Mouse (Mus musculus) MEL (cell line): ENCODE measurements at regions not wholly inside any gene's neighbourhood (a gene's known extent, or its start where the extent isn't known, plus 50 kb on each side); places are given as distances from the start of the nearest gene placed in this dataset.
"Not testable (repeated sequence)": the region's sequence is repeated elsewhere in the genome, so short reads cannot be mapped to it uniquely, and the experiment has no call there.

ENCODE experiments used
- DNase-seq: peaks from one replicate; pipeline ENCODE4 v3.0.0; 2011; ENCODE audit warnings: low read depth, low spot score
- H3K27ac ChIP-seq: 2 replicates; pipeline ENCODE4 v1.5.1; 2012; ENCODE audit warnings: low read depth, mild to moderate bottlenecking, control low read depth, low read length, moderate library complexity; ENCODE audit not compliant: control insufficient read depth
- H3K27me3 ChIP-seq, 2 experiments: fragments of 150-350 bp in 1 of 2; sonication (generic) in 1 of 2; 2 replicates each; pipeline ENCODE4 v1.6.1; 2012; ENCODE audit warnings: low read length in 2 of 2, mild to moderate bottlenecking in 2 of 2, improper control_type of control experiment in 1 of 2, moderate library complexity in 1 of 2; ENCODE audit not compliant: insufficient read depth in 2 of 2, control insufficient read depth in 1 of 2
- H3K36me3 ChIP-seq, 2 experiments: 2 replicates each; pipeline ENCODE4 v1.6.1; 2012 to 2014; ENCODE audit warnings: low read length in 2 of 2, improper control_type of control experiment in 1 of 2, inconsistent platforms in 1 of 2, mild to moderate bottlenecking in 1 of 2; ENCODE audit not compliant: insufficient read depth in 2 of 2, control insufficient read depth in 1 of 2
- H3K4me1 ChIP-seq, 2 experiments: fragments of 150-350 bp in 1 of 2; sonication (generic) in 1 of 2; 2 replicates each; pipeline ENCODE4 v1.6.1; 2012; ENCODE audit warnings: low read length in 2 of 2, improper control_type of control experiment in 1 of 2, mild to moderate bottlenecking in 1 of 2; ENCODE audit not compliant: insufficient read depth in 2 of 2, control insufficient read depth in 1 of 2
- H3K4me3 ChIP-seq, 2 experiments: fragments of 150-350 bp in 1 of 2; sonication (generic) in 1 of 2; 2 replicates each; pipeline ENCODE4 v1.5.1; 2012; ENCODE audit warnings: low read depth in 2 of 2, low read length in 2 of 2, mild to moderate bottlenecking in 2 of 2, moderate library complexity in 2 of 2, control low read depth in 1 of 2, improper control_type of control experiment in 1 of 2; ENCODE audit not compliant: control insufficient read depth in 1 of 2, insufficient read depth in 1 of 2
- H3K79me2 ChIP-seq: 2 replicates; pipeline ENCODE4 v1.6.1; 2012; ENCODE audit warnings: mild to moderate bottlenecking, low read length, moderate library complexity; ENCODE audit not compliant: control insufficient read depth, poor library complexity, insufficient read depth
- H3K9ac ChIP-seq: 2 replicates; pipeline ENCODE4 v1.6.1; 2012; ENCODE audit warnings: low read depth, mild to moderate bottlenecking, control low read depth, low read length, moderate library complexity; ENCODE audit not compliant: control insufficient read depth, poor library complexity, severe bottlenecking
- H3K9me3 ChIP-seq: fragments of 150-350 bp; sonication (generic); replicated peaks from 2 replicates; pipeline ENCODE4 v1.6.1; 2012; ENCODE audit warnings: mild to moderate bottlenecking, low read length, improper control_type of control experiment, moderate library complexity; ENCODE audit not compliant: insufficient read depth
- CHD1 ChIP-seq: IDR thresholded peaks from 2 replicates; pipeline ENCODE4 v1.6.1; 2012; ENCODE audit warnings: low read depth, mild to moderate bottlenecking, inconsistent platforms, low read length, improper control_type of control experiment
- CHD2 ChIP-seq: IDR thresholded peaks from 2 replicates; pipeline ENCODE4 v1.6.1; 2011; ENCODE audit warnings: low read length, improper control_type of control experiment
- CTCF ChIP-seq, 3 experiments: IDR thresholded peaks in 2 of 3; conservative IDR thresholded peaks in 1 of 3; 2 replicates each; pipeline ENCODE4 v1.5.1; 2011 to 2012; ENCODE audit warnings: low read length in 3 of 3, low read depth in 2 of 3, mild to moderate bottlenecking in 2 of 3, improper control_type of control experiment in 1 of 3, inconsistent platforms in 1 of 3, mixed read lengths in 1 of 3, moderate library complexity in 1 of 3; ENCODE audit not compliant: control insufficient read depth in 1 of 3, insufficient read depth in 1 of 3, poor library complexity in 1 of 3, severe bottlenecking in 1 of 3
- EP300 ChIP-seq, 2 experiments: IDR thresholded peaks; 2 replicates each; pipeline ENCODE4 v1.6.1; 2011; ENCODE audit warnings: improper control_type of control experiment in 2 of 2, low read length in 2 of 2, low read depth in 1 of 2, mild to moderate bottlenecking in 1 of 2
- ETS1 ChIP-seq: IDR thresholded peaks from 2 replicates; pipeline ENCODE4 v1.6.1; 2012; ENCODE audit warnings: low read depth, mild to moderate bottlenecking, inconsistent platforms, low read length, improper control_type of control experiment, moderate library complexity
- GATA1 ChIP-seq: IDR thresholded peaks from 2 replicates; pipeline ENCODE4 v1.6.1; 2011; ENCODE audit warnings: low read depth, low read length, improper control_type of control experiment
- JUND ChIP-seq: IDR thresholded peaks from 2 replicates; pipeline ENCODE4 v1.6.1; 2011; ENCODE audit warnings: low read depth, mild to moderate bottlenecking, improper control_type of control experiment, low read length
- MAFK ChIP-seq: IDR thresholded peaks from 2 replicates; pipeline ENCODE4 v1.6.1; 2011; ENCODE audit warnings: low read depth, mild to moderate bottlenecking, low read length, improper control_type of control experiment, borderline replicate concordance
- MAX ChIP-seq: IDR thresholded peaks from 2 replicates; pipeline ENCODE4 v1.6.1; 2011; ENCODE audit warnings: low read length, improper control_type of control experiment
- MAZ ChIP-seq: IDR thresholded peaks from 2 replicates; pipeline ENCODE4 v1.6.1; 2012; ENCODE audit warnings: low read depth, mild to moderate bottlenecking, inconsistent platforms, low read length, improper control_type of control experiment
- MXI1 ChIP-seq: IDR thresholded peaks from 2 replicates; pipeline ENCODE4 v1.6.1; 2011; ENCODE audit warnings: mild to moderate bottlenecking, low read depth, low read length, improper control_type of control experiment
- MYB ChIP-seq: IDR thresholded peaks from 2 replicates; pipeline ENCODE4 v1.6.1; 2011; ENCODE audit warnings: mild to moderate bottlenecking, low read depth, low read length, improper control_type of control experiment
- MYC ChIP-seq: IDR thresholded peaks from 2 replicates; pipeline ENCODE4 v1.6.1; 2011; ENCODE audit warnings: low read depth, mild to moderate bottlenecking, low read length, improper control_type of control experiment, moderate library complexity
- NRF1 ChIP-seq: IDR thresholded peaks from 2 replicates; pipeline ENCODE4 v1.6.1; 2014; ENCODE audit warnings: low read depth, mild to moderate bottlenecking, inconsistent platforms, low read length, improper control_type of control experiment, moderate library complexity; ENCODE audit not compliant: poor library complexity, insufficient read depth, severe bottlenecking
- RCOR1 ChIP-seq: IDR thresholded peaks from 2 replicates; pipeline ENCODE4 v1.6.1; 2012; ENCODE audit warnings: low read depth, mild to moderate bottlenecking, inconsistent platforms, low read length, improper control_type of control experiment
- SIN3A ChIP-seq: IDR thresholded peaks from 2 replicates; pipeline ENCODE4 v1.6.1; 2012; ENCODE audit warnings: low read length, improper control_type of control experiment, inconsistent platforms
- UBTF ChIP-seq: IDR thresholded peaks from 2 replicates; pipeline ENCODE4 v1.6.1; 2012; ENCODE audit warnings: low read depth, mild to moderate bottlenecking, inconsistent platforms, low read length, improper control_type of control experiment, moderate library complexity, borderline replicate concordance; ENCODE audit not compliant: insufficient read depth
- USF1 ChIP-seq: IDR thresholded peaks from 2 replicates; pipeline ENCODE4 v1.6.1; 2014; ENCODE audit warnings: low read depth, mild to moderate bottlenecking, inconsistent platforms, low read length, improper control_type of control experiment, moderate library complexity

GRCm38 (mm10) chr3:130800016-130800415, 69.8 kb upstream of the Rpl34 start:
- Histone ChIP-seq H3K4me1 (peaks cover 2 to 25% of the 10 kb centered on the region in 2 experiments; a peak in 2 of 4 replicates), H3K9me3 (no peaks in the 10 kb centered on the region), H3K27ac (no peak overlapping the region), H3K36me3 (peaks cover 0 to 24% of the 10 kb centered on the region in 2 experiments; a peak in 2 of 4 replicates), H3K79me2 (no peaks in the 10 kb centered on the region), H3K27me3 (no peaks in the 10 kb centered on the region), H3K4me3 (no peak overlapping the region), H3K9ac (no peak overlapping the region)
- TF ChIP-seq SIN3A = no peak
- TF ChIP-seq CHD1 = no peak
- TF ChIP-seq MAX = no peak
- no peak for TF ChIP-seq CTCF (IDR thresholded peaks at IDR 0.05 in 2 of 3, conservative IDR thresholded peaks at IDR 0.05 in 1 of 3; ENCODE audit: control insufficient read depth in 1 of 3, insufficient read depth in 1 of 3, low read depth in 2 of 3, low read length in 3 of 3, poor library complexity in 1 of 3, severe bottlenecking in 1 of 3)
- peak; percentile 82 for TF ChIP-seq GATA1
- no peak for TF ChIP-seq UBTF
- TF ChIP-seq MYB = no peak
- no peak for TF ChIP-seq USF1
- TF ChIP-seq MXI1 = no peak
- no peak for TF ChIP-seq MAFK
- TF ChIP-seq JUND = no peak
- peak; percentile 68 to 71 for TF ChIP-seq EP300 (IDR thresholded peaks at IDR 0.05; ENCODE audit: low read depth in 1 of 2, low read length in 2 of 2)
- TF ChIP-seq MYC = no peak
- TF ChIP-seq ETS1 = peak; percentile 26; the same call in 1 of the 2 replicates
- no peak for TF ChIP-seq CHD2
- TF ChIP-seq MAZ = no peak
- no peak for TF ChIP-seq NRF1
- TF ChIP-seq RCOR1 = peak; percentile 71
- DNase-seq = peak; percentile 23

DNA sequence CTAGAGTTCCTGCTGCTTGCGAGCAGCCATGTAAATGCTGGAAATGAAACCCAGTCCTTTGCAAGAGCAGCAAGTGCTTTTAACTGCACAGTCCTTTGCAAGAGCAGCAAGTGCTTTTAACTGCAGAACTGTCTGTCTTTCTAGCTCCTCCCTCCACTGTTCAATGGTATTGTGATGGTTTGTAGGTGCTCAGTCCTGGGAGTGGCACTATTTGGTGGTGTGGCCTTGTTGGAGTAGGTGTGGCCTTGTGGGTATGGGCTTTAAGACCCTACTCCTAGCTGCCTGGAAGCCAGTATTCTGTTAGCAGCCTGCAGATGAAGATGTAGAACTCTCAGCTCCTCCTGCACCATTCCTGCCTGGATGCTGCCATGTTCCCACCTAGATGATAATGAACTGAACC, 67.8 kb upstream of the Rpl34 start:
- not testable (repeated sequence) for H3K9me3 ChIP-seq, H3K4me3 ChIP-seq, DNase-seq, H3K27me3 ChIP-seq, H3K27ac ChIP-seq, H3K9ac ChIP-seq, H3K79me2 ChIP-seq
- peaks cover 0 to 24% of the 10 kb centered on the region in 2 experiments; a peak in 2 of 4 replicates for H3K36me3 ChIP-seq
- peaks cover 2 to 25% of the 10 kb centered on the region in 2 experiments; a peak in 2 of 4 replicates for H3K4me1 ChIP-seq
